Mouse (Mus musculus) embryonic facial prominence, embryonic 10.5 days (tissue): Measurements from ENCODE around the gene Oasl1. TPM values are rescaled to one million over a fixed set of nuclear protein-coding genes. Genes with fewer than 3 reads are reported as not detected.
"Not testable (repeated sequence)": the region's sequence is repeated elsewhere in the genome, so short reads cannot be mapped to it uniquely, and the experiment has no call there.

ENCODE experiments used
- DNase-seq: peaks from one replicate; pipeline ENCODE4 v3.0.0-alpha.2; 2017; ENCODE audit warnings: low spot score
- H3K27ac ChIP-seq: fragments of 300-500 bp; sonication (generic); replicated peaks from 2 replicates; pipeline ENCODE4 v1.5.1; 2016; ENCODE audit warnings: mild to moderate bottlenecking
- H3K27me3 ChIP-seq: fragments of 300-500 bp; sonication (generic); replicated peaks from 2 replicates; pipeline ENCODE4 v1.6.1; 2016; ENCODE audit warnings: low read depth, mild to moderate bottlenecking; ENCODE audit not compliant: poor library complexity, severe bottlenecking
- H3K36me3 ChIP-seq: fragments of 300-500 bp; sonication (generic); replicated peaks from 2 replicates; pipeline ENCODE4 v1.6.1; 2016; ENCODE audit warnings: mild to moderate bottlenecking, moderate library complexity
- H3K4me1 ChIP-seq: fragments of 300-500 bp; sonication (generic); 2 replicates; pipeline ENCODE4 v1.6.1; 2016
- H3K4me3 ChIP-seq: fragments of 300-500 bp; sonication (generic); 2 replicates; pipeline ENCODE4 v1.5.1; 2016; ENCODE audit warnings: mild to moderate bottlenecking, moderate library complexity
- H3K9me3 ChIP-seq: fragments of 300-500 bp; sonication (generic); 2 replicates; pipeline ENCODE4 v1.6.1; 2016; ENCODE audit warnings: mild to moderate bottlenecking
- WGBS: fragments of 180-500 bp; shearing (Covaris S2); methylation state at CpG from one replicate; pipeline ENCODE4 v1.1.7; 2016; 5-methylcytosine and 5-hydroxymethylcytosine counted together
- polyA plus RNA-seq: library from polyadenylated mRNA; unstranded; fragments of >200 nt; fragmentation: Nextera tagmentation; extraction: Ambion mirVana; gene quantifications from 2 replicates; pipeline ENCODE4 v1.2.1, GENCODE M21; 2016

The Oasl1 gene
- polyA plus RNA-seq = 0.24 TPM in 1 of 2 replicates, not detected in the other

DNA sequence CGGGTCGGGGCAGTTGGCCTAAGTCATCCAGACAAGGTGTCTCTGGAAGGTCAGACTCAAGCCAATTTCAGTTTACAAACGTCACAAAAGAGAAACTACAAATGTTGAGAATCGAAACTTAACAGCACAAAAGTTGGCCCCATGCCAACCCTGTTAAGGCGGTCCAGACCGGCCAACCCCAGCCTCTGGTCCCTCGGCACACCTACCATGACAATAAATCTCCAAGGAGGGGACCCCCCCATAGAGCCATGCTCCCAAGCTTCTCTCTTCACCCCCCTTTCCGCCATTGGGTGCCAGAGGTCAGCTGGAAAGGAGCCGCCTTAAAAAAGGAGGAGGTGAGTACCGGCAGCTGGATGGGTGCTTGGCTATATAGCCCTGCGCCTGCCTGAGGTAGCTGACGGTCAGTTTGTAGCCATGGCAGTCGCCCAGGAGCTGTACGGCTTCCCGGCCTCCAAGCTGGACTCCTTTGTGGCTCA, at the start of gene Oasl1:
TSS of gene Oasl1 (plus strand) at position 243 of the 476 bp plus-strand sequence.
- no peak for DNase-seq
- H3K4me3 ChIP-seq = no peak within 1 kb of the TSS
- no peaks in the 10 kb centered on the region for H3K36me3 ChIP-seq
- 67% methylated on average over 15 of the region's 15 CpGs for whole genome bisulfite sequencing
- peaks cover 5% of the 10 kb centered on the region for H3K4me1 ChIP-seq
- H3K27ac ChIP-seq = no peak within 1 kb of the TSS
- no peaks in the 10 kb centered on the region for H3K9me3 ChIP-seq
- H3K27me3 ChIP-seq = no peaks in the 10 kb centered on the region

DNA sequence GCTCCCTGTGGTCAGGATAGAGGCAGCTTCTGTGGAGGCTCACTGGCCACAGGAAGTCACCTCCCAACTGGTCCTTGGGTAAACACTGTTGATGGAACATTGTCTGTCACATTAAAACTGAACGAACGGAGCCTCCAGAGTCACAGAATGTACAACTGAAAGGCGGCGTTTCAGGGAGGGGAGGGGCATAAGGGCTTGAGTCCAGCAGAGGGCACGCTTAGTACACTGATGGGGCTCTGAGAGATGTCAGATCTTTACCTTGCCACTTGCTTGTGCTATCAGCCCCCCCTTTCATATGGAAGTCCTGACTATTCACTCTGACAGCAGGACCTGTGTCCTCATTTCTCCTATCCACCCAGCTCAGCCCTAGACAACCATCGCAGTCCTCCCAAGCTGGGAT, 47.2 kb upstream of the Oasl1 start:
- Histone ChIP-seq H3K27me3 (no peaks in the 10 kb centered on the region), H3K4me3 (no peak overlapping the region), H3K27ac (peak overlapping the region; percentile 76), H3K4me1 (peaks cover 40% of the 10 kb centered on the region), H3K36me3 (no peaks in the 10 kb centered on the region), H3K9me3 (no peaks in the 10 kb centered on the region)
- 52% methylated on average over 6 of the region's 6 CpGs for WGBS
- DNase-seq = no peak

DNA sequence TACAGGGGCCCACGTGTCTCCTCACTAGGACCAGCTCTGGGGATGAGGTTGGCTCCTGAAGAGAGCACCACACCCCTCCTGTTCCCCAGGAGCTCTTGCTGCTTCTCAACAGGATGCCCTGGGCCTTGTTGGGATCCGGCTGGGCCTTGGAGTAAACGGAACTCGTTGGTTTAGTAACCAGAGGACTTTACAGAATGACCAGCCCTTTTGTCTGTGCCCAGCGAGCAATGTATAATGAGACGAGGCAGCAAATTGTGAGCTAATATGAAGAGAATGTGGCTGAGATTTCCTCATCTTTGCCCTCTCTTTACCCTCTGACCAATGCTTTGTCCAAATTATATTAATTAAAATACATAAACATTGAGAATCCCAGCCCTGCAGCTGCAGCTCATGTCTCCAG, 46.7 kb upstream of the Oasl1 start:
- Histone ChIP-seq H3K36me3 (no peaks in the 10 kb centered on the region), H3K4me3 (no peak overlapping the region), H3K9me3 (no peaks in the 10 kb centered on the region), H3K27ac (peak overlapping the region; percentile 76), H3K27me3 (no peaks in the 10 kb centered on the region), H3K4me1 (peaks cover 40% of the 10 kb centered on the region)
- DNase-seq = no peak
- 30% methylated on average over 6 of the region's 6 CpGs for WGBS

DNA sequence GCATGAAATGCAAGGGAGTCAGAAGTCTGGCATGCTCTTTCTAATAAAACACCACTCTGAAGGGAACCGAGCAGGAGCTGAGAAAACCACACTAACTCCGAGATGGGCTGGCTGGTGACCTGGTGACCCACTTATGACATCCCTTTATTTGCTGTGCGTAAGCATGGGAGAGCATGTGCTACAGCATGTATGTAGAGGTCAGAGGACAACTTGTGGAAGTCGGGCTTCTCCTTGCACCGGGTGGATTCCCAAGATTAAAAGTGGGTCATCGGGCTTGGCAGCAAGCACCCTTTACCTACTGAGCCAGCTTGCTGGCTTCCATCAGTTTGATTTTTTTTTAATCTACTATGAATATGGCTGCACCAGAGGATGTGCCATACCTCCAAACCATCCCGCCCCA, 45.6 kb upstream of the Oasl1 start:
- Histone ChIP-seq H3K4me3 (no peak overlapping the region), H3K9me3 (no peaks in the 10 kb centered on the region), H3K4me1 (peaks cover 40% of the 10 kb centered on the region), H3K27ac (peak overlapping the region; percentile 21; the same call in 1 of the 2 replicates), H3K27me3 (no peaks in the 10 kb centered on the region), H3K36me3 (no peaks in the 10 kb centered on the region)
- DNase-seq = no peak
- 68% methylated on average over 7 of the region's 7 CpGs for WGBS

DNA sequence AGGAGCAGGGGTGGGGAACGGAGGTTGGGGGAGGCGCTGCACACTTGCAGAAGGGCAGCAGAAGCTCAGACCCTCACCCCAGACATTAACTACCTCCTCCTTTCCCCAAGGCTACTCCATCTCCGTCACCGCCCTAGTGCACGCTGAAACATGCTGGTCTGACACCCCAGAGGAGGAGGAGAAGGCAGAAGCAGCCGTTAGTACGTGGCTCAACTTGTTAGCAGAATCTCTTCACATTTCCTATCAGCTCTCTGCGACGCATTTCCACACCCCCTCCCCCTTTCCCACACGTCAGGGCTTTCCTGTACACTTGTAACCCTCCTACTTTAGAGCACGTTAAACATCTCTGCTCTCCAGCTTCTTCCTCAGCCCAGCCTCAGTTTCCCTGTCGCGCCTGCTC, 43.6 kb upstream of the Oasl1 start:
- DNase-seq = peak; percentile 24
- no peaks in the 10 kb centered on the region for H3K27me3 ChIP-seq
- WGBS = 72% methylated on average over 13 of the region's 13 CpGs
- peaks cover 40% of the 10 kb centered on the region for H3K4me1 ChIP-seq
- no peak overlapping the region; the same call in 1 of the 2 replicates for H3K27ac ChIP-seq
- H3K36me3 ChIP-seq = no peaks in the 10 kb centered on the region
- no peak overlapping the region for H3K4me3 ChIP-seq
- no peaks in the 10 kb centered on the region for H3K9me3 ChIP-seq

DNA sequence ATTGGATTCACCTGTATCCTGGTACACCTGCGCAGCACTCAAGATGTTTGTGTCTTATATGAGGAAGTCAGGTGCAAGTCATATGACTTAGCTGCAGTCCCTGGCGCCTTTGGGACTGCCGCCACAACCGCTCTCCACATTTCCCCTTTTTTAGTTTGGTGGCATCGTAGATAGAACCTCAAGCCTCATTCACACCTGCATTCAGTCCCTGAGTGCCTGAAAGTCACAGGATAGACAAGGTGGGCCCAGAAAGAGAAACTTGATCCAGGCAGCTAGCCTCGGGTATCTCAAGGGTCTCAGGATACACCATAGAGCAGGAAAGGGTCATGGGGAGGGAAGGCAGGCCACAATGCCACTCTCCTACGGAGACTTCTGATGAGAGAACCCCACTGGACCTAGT, 40.7 kb upstream of the Oasl1 start:
- H3K36me3 ChIP-seq, H3K27me3 ChIP-seq, H3K27ac ChIP-seq, H3K4me3 ChIP-seq, DNase-seq, H3K9me3 ChIP-seq: not testable (repeated sequence)
- 85% methylated on average over 6 of the region's 7 CpGs for WGBS
- peaks cover 21% of the 10 kb centered on the region for H3K4me1 ChIP-seq

DNA sequence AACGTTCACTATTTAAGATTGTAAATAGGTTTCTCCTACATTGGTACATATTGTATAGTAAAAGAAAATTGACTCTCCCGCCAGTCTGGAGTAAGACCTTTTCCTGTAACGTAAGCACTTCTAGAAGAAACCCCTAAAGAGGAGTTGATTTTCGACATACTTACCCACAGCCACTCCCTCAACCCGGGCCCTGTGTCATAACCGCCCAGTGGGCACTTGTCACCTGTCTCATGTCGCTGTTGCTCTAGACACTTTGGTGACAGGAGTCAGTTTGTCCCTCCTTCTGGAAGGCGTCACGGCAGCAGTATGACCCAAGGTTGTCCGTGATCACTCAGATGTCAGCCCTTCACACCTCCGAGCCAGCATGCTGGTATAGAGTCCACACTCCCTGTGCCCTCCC, 40.0 kb upstream of the Oasl1 start:
- Histone ChIP-seq H3K9me3 (no peaks in the 10 kb centered on the region), H3K36me3 (no peaks in the 10 kb centered on the region), H3K4me3 (no peak overlapping the region), H3K27ac (no peak overlapping the region), H3K27me3 (no peaks in the 10 kb centered on the region), H3K4me1 (peaks cover 14% of the 10 kb centered on the region)
- 93% methylated on average over 11 of the region's 11 CpGs for WGBS
- DNase-seq = no peak

DNA sequence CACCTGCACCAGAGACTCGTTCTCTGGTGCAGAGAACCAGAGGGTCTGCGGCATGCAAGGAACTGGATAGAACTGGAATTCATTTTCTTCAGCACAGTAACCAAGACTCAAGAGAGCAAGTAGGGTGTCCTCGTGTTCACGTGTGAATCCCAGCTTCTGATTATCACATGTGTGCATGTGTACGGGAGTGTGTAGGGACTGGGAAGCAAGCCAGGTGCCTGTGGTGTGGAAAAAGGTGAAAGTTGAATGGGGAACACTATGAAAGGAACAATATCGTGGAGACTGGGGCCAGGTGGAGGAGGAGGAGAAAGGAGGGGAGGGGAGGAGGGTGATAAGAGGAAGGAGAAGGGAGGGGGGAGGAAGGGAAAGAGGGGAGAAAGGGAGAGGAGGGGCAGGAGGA, 36.2 kb upstream of the Oasl1 start:
- 89% methylated on average over 6 of the region's 6 CpGs for WGBS
- Histone ChIP-seq H3K27me3 (no peaks in the 10 kb centered on the region), H3K9me3 (no peaks in the 10 kb centered on the region), H3K4me3 (no peak overlapping the region), H3K36me3 (no peaks in the 10 kb centered on the region), H3K4me1 (peaks cover 9% of the 10 kb centered on the region), H3K27ac (no peak overlapping the region)
- no peak for DNase-seq

DNA sequence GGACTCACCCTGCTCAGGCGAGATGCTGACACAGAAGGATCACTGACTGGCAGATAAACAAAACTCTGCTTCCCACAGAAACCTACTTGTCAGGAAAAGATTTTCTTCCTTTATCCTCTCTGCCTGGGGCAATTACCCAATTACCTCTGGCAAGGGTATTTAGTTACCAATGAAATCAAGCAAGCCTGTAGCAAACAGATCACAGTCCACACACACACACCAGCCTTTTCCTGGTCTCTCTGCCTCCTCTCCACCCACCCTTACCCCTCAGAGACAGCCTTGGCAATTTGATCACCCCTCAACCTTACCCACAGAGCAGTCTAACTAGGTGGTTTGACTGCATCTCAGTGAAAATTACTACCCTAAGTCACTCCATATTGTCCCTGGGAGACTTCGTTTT, 34.0 kb upstream of the Oasl1 start:
- no peak overlapping the region for H3K4me3 ChIP-seq
- H3K9me3 ChIP-seq = no peaks in the 10 kb centered on the region
- no peak for DNase-seq
- no peaks in the 10 kb centered on the region for H3K36me3 ChIP-seq
- H3K27me3 ChIP-seq = no peaks in the 10 kb centered on the region
- H3K4me1 ChIP-seq = peaks cover 9% of the 10 kb centered on the region
- H3K27ac ChIP-seq = no peak overlapping the region
- WGBS = 64% methylated on average over 2 of the region's 2 CpGs

DNA sequence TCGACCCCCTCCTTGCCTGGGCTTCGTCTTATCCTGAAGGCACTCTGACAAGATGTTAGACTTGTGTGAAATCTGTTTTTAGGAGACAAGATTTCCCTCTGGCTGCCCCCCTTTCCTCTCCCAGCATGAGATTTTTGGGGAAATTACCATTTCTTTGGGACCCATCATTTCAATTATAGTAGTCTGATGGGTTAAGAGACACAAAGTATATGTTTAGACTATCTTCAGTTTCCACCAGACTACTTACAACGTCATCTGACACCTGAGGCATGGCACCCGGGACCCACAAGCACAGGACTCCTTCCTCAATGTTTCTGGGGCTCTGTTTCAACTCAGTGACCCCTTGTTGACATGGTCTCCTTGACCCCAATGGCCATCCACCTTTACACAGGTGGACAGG, 27.5 kb upstream of the Oasl1 start:
- Histone ChIP-seq H3K27me3 (no peaks in the 10 kb centered on the region), H3K36me3 (no peaks in the 10 kb centered on the region), H3K4me1 (peaks cover 15% of the 10 kb centered on the region), H3K4me3 (no peak overlapping the region), H3K27ac (no peak overlapping the region), H3K9me3 (no peaks in the 10 kb centered on the region)
- 87% methylated on average over 4 of the region's 4 CpGs for WGBS
- DNase-seq = no peak

DNA sequence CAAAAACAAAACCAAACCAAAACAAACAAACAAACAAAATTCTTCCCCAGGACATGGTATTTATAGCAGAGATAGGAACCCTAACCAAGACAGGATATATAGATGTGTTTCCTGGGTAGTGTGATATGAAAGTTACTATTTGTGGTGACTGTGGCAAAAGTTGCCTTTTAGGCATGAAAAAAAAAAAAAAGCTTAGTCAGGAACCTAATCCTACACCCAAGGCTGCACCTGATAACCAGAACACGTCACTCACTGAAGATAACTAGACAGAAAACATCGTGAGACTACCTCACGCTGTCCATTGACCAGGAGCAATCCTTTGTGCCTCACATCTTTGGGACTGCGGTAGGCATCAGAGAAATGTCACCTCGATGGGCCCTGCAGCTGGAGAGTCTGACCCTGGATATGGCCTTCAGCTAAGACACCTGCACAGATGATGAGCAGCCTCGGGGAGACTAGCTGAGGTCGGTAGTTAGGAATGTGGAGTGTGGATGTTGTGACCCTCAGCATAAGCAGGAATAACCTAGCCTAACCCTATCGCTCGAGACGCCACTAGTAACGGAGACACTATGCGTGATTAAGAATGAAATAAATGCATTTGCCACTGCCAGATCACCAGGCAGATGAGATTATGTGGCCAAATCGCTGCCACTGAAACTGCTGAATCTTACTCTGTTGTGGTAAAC, 26.2 kb upstream of the Oasl1 start, which contains the start of gene Oasl2:
TSS of gene Oasl2 (plus strand) at position 249 of the 686 bp plus-strand sequence.
- Histone ChIP-seq H3K9me3 (no peaks in the 10 kb centered on the region), H3K4me3 (peak within 1 kb of the TSS; percentile 30; the same call in 1 of the 2 replicates), H3K27ac (no peak within 1 kb of the TSS), H3K27me3 (no peaks in the 10 kb centered on the region), H3K4me1 (peaks cover 15% of the 10 kb centered on the region), H3K36me3 (no peaks in the 10 kb centered on the region)
- DNase-seq = no peak
- WGBS = 67% methylated on average over 13 of the region's 13 CpGs

DNA sequence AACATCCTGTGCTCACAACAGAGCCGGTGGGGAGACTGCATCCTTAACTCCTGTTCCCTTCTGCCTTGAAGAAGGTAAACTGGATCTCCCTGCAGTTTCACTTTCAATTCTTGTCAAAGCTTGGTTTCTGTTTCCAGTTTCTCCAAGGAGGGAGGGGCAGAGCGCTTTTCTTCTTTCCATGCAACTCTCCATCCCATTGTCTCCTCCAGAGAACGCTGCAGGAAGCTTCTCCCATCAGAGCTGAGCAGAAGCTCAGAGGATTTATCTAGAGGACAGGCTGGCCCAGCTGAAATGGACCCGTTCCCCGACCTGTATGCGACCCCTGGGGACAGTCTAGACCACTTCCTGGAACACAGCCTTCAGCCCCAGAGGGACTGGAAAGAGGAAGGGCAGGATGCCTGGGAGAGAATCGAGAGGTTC, 25.7 kb upstream of the Oasl1 start:
- Histone ChIP-seq H3K27ac (no peak overlapping the region), H3K4me3 (peak overlapping the region; percentile 30; the same call in 1 of the 2 replicates), H3K4me1 (peaks cover 15% of the 10 kb centered on the region), H3K36me3 (no peaks in the 10 kb centered on the region), H3K9me3 (no peaks in the 10 kb centered on the region), H3K27me3 (no peaks in the 10 kb centered on the region)
- peak; percentile 20 for DNase-seq
- WGBS = 8% methylated on average over 7 of the region's 7 CpGs

DNA sequence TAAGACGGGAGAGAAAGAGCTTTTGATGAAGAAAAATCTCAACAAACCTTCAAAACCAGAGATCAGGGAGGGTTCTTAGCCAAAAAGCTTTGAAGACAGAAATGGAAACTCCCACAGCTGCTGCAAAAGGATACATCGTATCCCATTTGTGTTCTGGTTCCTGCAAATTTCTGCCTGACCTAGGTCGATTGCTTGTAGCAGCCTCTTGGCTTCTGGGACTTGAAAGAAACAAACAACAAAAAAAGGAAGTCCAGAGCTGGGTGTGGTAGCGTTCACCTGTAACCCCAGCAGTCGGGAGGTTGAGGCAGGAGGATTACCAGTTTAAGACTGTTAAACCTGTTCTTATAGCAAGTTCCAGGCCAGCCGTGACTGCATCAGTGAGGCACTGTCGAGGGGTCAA, 24.2 kb upstream of the Oasl1 start:
- no peaks in the 10 kb centered on the region for H3K27me3 ChIP-seq
- no peak overlapping the region for H3K4me3 ChIP-seq
- H3K9me3 ChIP-seq = no peaks in the 10 kb centered on the region
- H3K4me1 ChIP-seq = peaks cover 15% of the 10 kb centered on the region
- H3K27ac ChIP-seq = no peak overlapping the region
- H3K36me3 ChIP-seq = no peaks in the 10 kb centered on the region
- 79% methylated on average over 7 of the region's 7 CpGs for WGBS
- DNase-seq = no peak
